ENCODE assay signal across 8 mouse cellular contexts in genomic region chr13:103978286-103978866, GRCm38 (mm10). TPM values are rescaled to one million over a fixed set of nuclear protein-coding genes. Genes with fewer than 3 reads are reported as not detected.
DNase-seq lines count a peak whose midpoint lies in the region; ATAC-seq lines count a peak whose summit lies in the region.

No protein-coding gene starts in this region.

- H3K9me3 ChIP-seq in embryonic facial prominence, embryonic 12.5 days, result no peaks in the 10 kb centered on the region
- no peaks in the 10 kb centered on the region for H3K9me3 ChIP-seq in lung, embryonic 15.5 days

- H3K4me1 ChIP-seq in embryonic facial prominence, embryonic 12.5 days, result peaks cover 5% of the 10 kb centered on the region; the same call in 1 of the 2 replicates
- peaks cover 23% of the 10 kb centered on the region for H3K4me1 ChIP-seq in lung, embryonic 15.5 days

- H3K4me3 ChIP-seq in embryonic facial prominence, embryonic 12.5 days, result no peak overlapping the region
- H3K4me3 ChIP-seq in lung, embryonic 15.5 days, result no peak overlapping the region

- H3K9ac ChIP-seq in embryonic facial prominence, embryonic 12.5 days, result no peak overlapping the region
- no peak overlapping the region for H3K9ac ChIP-seq in lung, embryonic 15.5 days

- no peak overlapping the region for H3K4me2 ChIP-seq in embryonic facial prominence, embryonic 12.5 days (replicated peaks)
- H3K4me2 ChIP-seq in lung, embryonic 15.5 days, result no peak overlapping the region

- peak; percentile 84 for DNase-seq in Muller cell, postnatal 12 days (ENCODE audit: inconsistent ontology term)
- DNase-seq in heart, postnatal 10 days, result peak; percentile 44 to 52
- no peak for DNase-seq in cerebellum, postnatal 14 days
- DNase-seq in cerebellum, adult 18-20 months, result no peak
- no peak for DNase-seq in spleen, postnatal 4 days (ENCODE audit: low spot score in 2 of 2)

- peak overlapping the region; percentile 42; the same call in 1 of the 2 replicates for H3K27ac ChIP-seq in embryonic facial prominence, embryonic 12.5 days
- peak overlapping the region; percentile 73 for H3K27ac ChIP-seq in lung, embryonic 15.5 days

- H3K36me3 ChIP-seq in embryonic facial prominence, embryonic 12.5 days, result no peaks in the 10 kb centered on the region
- H3K36me3 ChIP-seq in lung, embryonic 15.5 days, result no peaks in the 10 kb centered on the region

- no peak for ATAC-seq in embryonic facial prominence, embryonic 12.5 days (ENCODE audit: insufficient number of reproducible peaks, insufficient read depth, low FRiP score, low TSS enrichment)
- peak; percentile 50; the same call in 1 of the 2 replicates for ATAC-seq in lung, embryonic 15.5 days (ENCODE audit: borderline replicate concordance, extremely low read depth, low FRiP score, low TSS enrichment)
- no peak for ATAC-seq in cerebellum, adult (ENCODE audit: insufficient number of reproducible peaks, low FRiP score, low TSS enrichment)

- no peaks in the 10 kb centered on the region for H3K27me3 ChIP-seq in embryonic facial prominence, embryonic 12.5 days
- no peaks in the 10 kb centered on the region for H3K27me3 ChIP-seq in lung, embryonic 15.5 days

- 51% methylated on average over 5 of the region's 5 CpGs for WGBS in embryonic facial prominence, embryonic 12.5 days
- WGBS in lung, embryonic 15.5 days, result 24% methylated on average over 5 of the region's 5 CpGs

- intact Hi-C loops in heart, postnatal 10 days (cut with DNase I), result loop anchor here (5.0 kb wide), 1 partner anchor 59 kb away; no protein-coding TSS in a partner anchor

RNA-seq across cellular contexts. Expression of gene Erbin, which starts 58.1 kb away (rescaled TPM):
- 28.4 and 29.8 TPM in 2 replicates for polyA plus RNA-seq in embryonic facial prominence, embryonic 12.5 days (2016; fragmentation: Nextera tagmentation; extraction: Ambion mirVana)
- total RNA-seq in heart, postnatal 10 days (2021), result 10 to 100 TPM; 71.2 to 73.8 TPM
- 17.2 and 17.9 TPM in 2 replicates for polyA plus RNA-seq in lung, embryonic 15.5 days (2015; fragmentation: Nextera tagmentation; extraction: Ambion mirVana)

Comparison
In these comparisons a context has a peak if more than half of its experiments do, and no peak if none do; other contexts are left out.
1. DNase-seq: peak in Muller cell, postnatal 12 days (single experiment) and heart, postnatal 10 days (2 of 2); none in cerebellum, postnatal 14 days (0 of 2), cerebellum, adult 18-20 months (0 of 2) and spleen, postnatal 4 days (0 of 2).